Mouse (Mus musculus) ES-E14 (cell line): Measurements from ENCODE around the gene Nmi. TPM values are rescaled to one million over a fixed set of nuclear protein-coding genes. Genes with fewer than 3 reads are reported as not detected.

Experiments
- DNase-seq: peaks from one replicate; pipeline ENCODE4 v3.0.0-alpha.2; 2013; ENCODE audit warnings: low read depth, low spot score
- H3K27ac ChIP-seq: 2 replicates; pipeline ENCODE4 v1.5.1; 2012; ENCODE audit warnings: low read depth, mild to moderate bottlenecking, low read length, moderate library complexity, mixed read lengths; ENCODE audit not compliant: poor library complexity, insufficient read depth, severe bottlenecking
- H3K36me3 ChIP-seq: 2 replicates; pipeline ENCODE4 v1.6.1; 2012; ENCODE audit warnings: mild to moderate bottlenecking, low read length, moderate library complexity, mixed read lengths; ENCODE audit not compliant: control insufficient read depth, poor library complexity, insufficient read depth, severe bottlenecking
- H3K4me1 ChIP-seq, 2 experiments: fragments of 150-350 bp in 1 of 2; sonication (generic) in 1 of 2; 2 replicates each; pipeline ENCODE4 v1.6.1; 2012; ENCODE audit warnings: low read length in 2 of 2, mild to moderate bottlenecking in 1 of 2, mixed read lengths in 1 of 2; ENCODE audit not compliant: control insufficient read depth in 2 of 2, insufficient read depth in 2 of 2, poor library complexity in 1 of 2
- H3K4me3 ChIP-seq, 2 experiments: fragments of 150-350 bp in 1 of 2; sonication (generic) in 1 of 2; 2 replicates each; pipeline ENCODE4 v1.5.1; 2012; ENCODE audit warnings: low read length in 2 of 2, low read depth in 1 of 2, mild to moderate bottlenecking in 1 of 2, mixed read lengths in 1 of 2; ENCODE audit not compliant: insufficient read depth in 1 of 2, poor library complexity in 1 of 2, severe bottlenecking in 1 of 2
- H3K9ac ChIP-seq: 2 replicates; pipeline ENCODE4 v1.6.1; 2012; ENCODE audit warnings: low read depth, mild to moderate bottlenecking, low read length, mixed read lengths; ENCODE audit not compliant: poor library complexity, insufficient read depth, severe bottlenecking
- H3K9me3 ChIP-seq: fragments of 150-350 bp; sonication (generic); 2 replicates; pipeline ENCODE4 v1.6.1; 2012; ENCODE audit warnings: low read depth, mild to moderate bottlenecking, low read length; ENCODE audit not compliant: control insufficient read depth, insufficient read depth
- CHD2 ChIP-seq: IDR thresholded peaks from 2 replicates; pipeline ENCODE4 v1.6.1; 2014; ENCODE audit warnings: mild to moderate bottlenecking, low read depth, low read length, inconsistent platforms
- HCFC1 ChIP-seq: IDR thresholded peaks from 2 replicates; pipeline ENCODE4 v1.6.1; 2012; ENCODE audit warnings: low read length, inconsistent platforms, borderline replicate concordance; ENCODE audit not compliant: insufficient read depth
- MAFK ChIP-seq: IDR thresholded peaks from 2 replicates; pipeline ENCODE4 v1.6.1; 2014; ENCODE audit warnings: mild to moderate bottlenecking, low read depth, low read length, inconsistent platforms; ENCODE audit not compliant: insufficient read depth
- ZC3H11A ChIP-seq: IDR thresholded peaks from 2 replicates; pipeline ENCODE4 v1.6.1; 2012; ENCODE audit warnings: low read depth, mild to moderate bottlenecking, inconsistent platforms, low read length, borderline replicate concordance
- ZNF384 ChIP-seq: IDR thresholded peaks from 2 replicates; pipeline ENCODE4 v1.6.1; 2012; ENCODE audit warnings: low read depth, low read length, inconsistent platforms
- in situ Hi-C, 2 experiments: fragments of 600-800 bp; cut with MboI; formaldehyde crosslinking; loops; one replicate each; pipeline ENCODE4 v1.15.1; 2025; ENCODE audit warnings: low sequenced_read_pairs in 2 of 2, inconsistent platforms in 1 of 2; ENCODE audit not compliant: unreplicated experiment in 2 of 2
- total RNA-seq: library from RNA; depleted of rRNA; stranded (reverse); fragments of 300-350 nt; gene quantifications from 2 replicates; pipeline ENCODE4 v1.2.3, GENCODE M21; 2012

Nmi gene
- total RNA-seq, 1 experiment = 1.7 TPM

- H3K27ac ChIP-seq = no peak overlapping the region
- TF ChIP-seq HCFC1 (no peak), ZNF384 (no peak), ZC3H11A (no peak), CHD2 (no peak)
- in situ Hi-C loops = loop anchor here in 1 of 2 experiments (5.0 to 25.0 kb wide), 2 partner anchors 372 to 1602 kb away; no protein-coding TSS in a partner anchor
- no peaks in the 10 kb centered on the region for H3K36me3 ChIP-seq
- H3K4me1 ChIP-seq = no peaks in the 10 kb centered on the region
- no peak for DNase-seq
- H3K4me3 ChIP-seq = no peak overlapping the region
- no peaks in the 10 kb centered on the region for H3K9me3 ChIP-seq
- H3K9ac ChIP-seq = no peak overlapping the region
These were observed 58.8 kb downstream of the Nmi start for GRCm38 (mm10) chr2:51914532-51914931.

GRCm38 (mm10) chr2:51912740-51913139 lies 60.6 kb downstream of the Nmi start:
- H3K4me1 ChIP-seq = no peaks in the 10 kb centered on the region
- H3K9ac ChIP-seq = no peak overlapping the region
- no peak for DNase-seq
- in situ Hi-C loops = loop anchor here in 1 of 2 experiments (5.0 to 25.0 kb wide), 2 partner anchors 370 to 1600 kb away; no protein-coding TSS in a partner anchor
- no peak overlapping the region for H3K4me3 ChIP-seq
- no peaks in the 10 kb centered on the region for H3K36me3 ChIP-seq
- no peak overlapping the region for H3K27ac ChIP-seq
- TF ChIP-seq CHD2 = no peak
- no peak for TF ChIP-seq MAFK
- no peak for TF ChIP-seq ZC3H11A
- TF ChIP-seq HCFC1 = no peak
- no peak for TF ChIP-seq ZNF384
- H3K9me3 ChIP-seq = no peaks in the 10 kb centered on the region

GRCm38 (mm10) chr2:51911864-51912263 lies 61.4 kb downstream of the Nmi start:
- Histone ChIP-seq H3K4me3 (no peak overlapping the region), H3K9me3 (no peaks in the 10 kb centered on the region), H3K27ac (no peak overlapping the region), H3K9ac (no peak overlapping the region), H3K36me3 (no peaks in the 10 kb centered on the region), H3K4me1 (no peaks in the 10 kb centered on the region)
- in situ Hi-C loops = loop anchor here in 1 of 2 experiments (5.0 to 25.0 kb wide), 2 partner anchors 370 to 1600 kb away; no protein-coding TSS in a partner anchor
- TF ChIP-seq HCFC1 (no peak), MAFK (no peak), ZC3H11A (no peak), ZNF384 (no peak), CHD2 (no peak)
- no peak for DNase-seq

GRCm38 (mm10) chr2:51907538-51908110 lies 65.7 kb downstream of the Nmi start:
- Histone ChIP-seq H3K27ac (no peak overlapping the region), H3K36me3 (no peaks in the 10 kb centered on the region), H3K4me3 (no peak overlapping the region), H3K9ac (no peak overlapping the region), H3K4me1 (no peaks in the 10 kb centered on the region), H3K9me3 (no peaks in the 10 kb centered on the region)
- DNase-seq = no peak
- in situ Hi-C loops = loop anchor here in 1 of 2 experiments (25.0 kb wide), 1 partner anchor 1595 kb away; no protein-coding TSS in a partner anchor
- TF ChIP-seq CHD2 (no peak), MAFK (no peak), ZNF384 (no peak), HCFC1 (no peak), ZC3H11A (no peak)
